Mouse (Mus musculus): ENCODE results near the gene Ap5z1.

Gene Ap5z1

DNA sequence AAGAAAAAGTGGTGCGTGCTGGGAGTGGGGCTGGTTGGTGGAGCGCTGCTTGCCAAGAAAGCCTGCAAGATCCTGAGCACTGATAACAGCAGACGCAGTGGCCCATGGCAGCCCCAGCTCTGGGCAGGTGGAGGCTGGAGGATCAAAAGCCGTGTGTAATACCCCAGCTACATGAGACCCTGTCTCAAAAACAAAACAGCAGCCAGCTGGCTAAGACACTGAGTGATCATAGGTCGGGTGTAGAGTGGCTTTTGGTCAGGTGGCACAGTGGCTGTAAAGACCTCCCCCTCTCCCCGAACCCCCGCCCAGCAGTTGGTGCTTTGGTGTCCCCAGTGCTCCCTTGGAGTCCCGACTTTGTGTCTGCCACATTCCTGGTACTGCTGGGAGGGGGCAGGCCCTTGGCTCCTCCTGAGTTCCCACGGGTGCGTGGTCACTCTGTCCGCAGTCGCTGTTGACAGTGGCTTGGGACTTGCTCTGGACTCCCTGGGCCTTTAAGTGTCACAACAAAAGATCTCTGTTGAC is 23.8 kb upstream of the Ap5z1 start:
- no peak for DNase-seq (ENCODE audit: low read depth, low spot score)

DNA sequence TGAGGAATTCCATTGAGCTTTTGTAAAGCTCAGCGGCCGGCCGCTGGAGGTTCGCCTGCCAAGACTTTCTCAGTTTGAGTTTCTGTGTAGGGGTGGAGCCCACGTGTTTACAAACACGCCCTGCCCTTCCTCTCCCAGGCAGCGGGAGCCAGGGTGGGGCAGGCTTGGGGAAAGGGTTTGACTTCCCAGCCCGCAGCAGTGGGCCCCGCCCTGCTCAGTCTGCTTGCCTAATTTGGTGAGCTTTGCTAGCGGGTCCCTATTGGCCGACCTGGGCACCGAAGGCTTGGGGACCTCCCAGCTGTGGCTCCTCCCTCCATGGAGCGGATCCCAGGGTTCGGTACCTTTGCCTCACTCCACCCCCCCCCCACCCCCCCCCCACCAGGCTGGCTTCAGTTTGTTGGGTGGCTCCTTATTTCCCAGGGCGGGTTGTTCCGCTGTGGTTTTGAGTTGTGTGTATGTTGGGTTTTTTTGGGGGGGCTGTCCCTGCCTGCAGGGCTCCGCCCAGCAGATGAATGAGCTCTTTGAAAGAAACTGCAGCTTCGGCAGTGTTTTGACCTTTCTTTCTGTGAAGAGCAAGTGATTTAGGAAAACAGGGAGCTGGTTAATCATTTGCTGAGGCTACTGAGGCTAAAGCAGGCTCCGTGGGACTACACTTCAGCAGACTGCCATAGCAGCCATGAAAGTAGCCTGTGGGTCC is 23.1 kb upstream of the Ap5z1 start:
- peak; percentile 100 for DNase-seq (ENCODE audit: low read depth, low spot score)

DNA sequence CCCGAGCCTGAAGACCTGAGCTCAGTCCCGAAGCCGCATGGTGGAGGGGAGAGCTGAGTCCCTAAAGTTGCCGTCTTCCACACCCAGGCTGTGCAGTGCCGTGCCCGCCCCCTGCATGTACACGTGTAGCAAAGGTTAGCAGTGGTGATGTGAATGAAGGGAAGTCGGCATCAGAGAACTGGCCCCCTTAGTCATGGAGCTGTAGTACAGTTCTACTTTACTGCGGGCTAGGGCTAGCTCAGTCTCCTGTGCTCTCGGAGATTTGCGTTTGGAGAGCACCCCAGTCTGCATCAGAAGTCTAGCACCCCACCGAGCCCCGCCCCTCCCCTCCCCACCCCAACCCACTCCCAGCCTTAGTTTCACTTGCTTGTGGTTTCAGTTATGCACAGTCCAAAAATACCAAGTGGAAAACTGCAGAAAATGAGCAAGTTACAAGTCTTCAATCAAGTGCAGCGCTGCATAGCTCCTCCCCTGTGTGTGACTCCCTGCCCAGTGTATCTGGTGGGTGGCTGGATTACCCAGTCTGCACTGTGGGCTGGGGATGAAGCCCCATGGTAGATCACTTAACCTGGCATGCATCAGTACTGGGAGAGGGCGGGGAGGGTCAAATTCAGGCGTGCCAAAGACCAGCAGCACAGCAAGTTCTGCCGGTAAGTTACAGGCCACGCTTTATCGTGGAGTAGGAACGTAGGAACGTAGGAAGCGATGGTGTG is 22.3 kb upstream of the Ap5z1 start:
- DNase-seq (ENCODE audit: low read depth, low spot score), result peak; percentile 61

DNA sequence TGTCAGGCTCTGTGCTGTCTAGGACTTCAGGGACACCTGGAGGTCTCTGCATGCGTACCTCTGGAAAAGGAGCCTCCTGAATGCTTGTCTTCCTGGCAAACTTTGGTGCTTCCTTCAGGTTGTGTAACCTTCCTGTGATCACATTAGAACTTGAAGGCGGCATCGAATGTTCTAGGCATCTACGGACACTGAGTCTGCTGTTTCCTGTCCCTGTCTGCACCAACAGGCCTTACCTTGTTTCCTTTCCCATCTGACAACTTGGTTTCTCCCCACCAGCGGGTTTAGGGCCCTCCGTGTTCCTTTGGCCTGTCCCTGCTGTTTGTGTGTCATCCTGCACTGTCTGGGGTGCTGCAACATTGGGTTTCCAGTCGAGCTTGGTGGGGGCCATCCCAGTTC is 21.7 kb upstream of the Ap5z1 start:
- no peak for DNase-seq (ENCODE audit: low read depth, low spot score)

DNA sequence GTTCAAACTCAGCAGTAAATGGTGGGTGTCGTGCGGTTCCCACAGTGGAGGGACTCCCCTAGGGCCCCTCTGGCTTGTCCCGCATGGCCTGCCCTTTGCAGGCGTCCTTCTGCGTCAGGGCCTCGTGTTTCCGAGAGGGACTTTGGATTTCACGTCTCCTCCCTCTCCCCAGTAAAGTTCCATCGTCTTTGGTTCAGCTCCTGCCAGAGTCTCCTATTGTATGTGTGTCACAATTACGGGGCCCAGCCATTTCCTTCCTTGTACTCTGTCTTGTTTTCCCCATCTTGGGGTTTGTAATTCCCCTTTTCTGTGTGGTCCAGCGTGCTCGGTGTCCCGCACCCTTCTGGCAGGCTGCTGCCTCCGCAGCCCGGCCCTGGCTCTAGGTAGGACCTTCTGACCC is 20.2 kb upstream of the Ap5z1 start:
- no peak for DNase-seq (ENCODE audit: low read depth, low spot score)

DNA sequence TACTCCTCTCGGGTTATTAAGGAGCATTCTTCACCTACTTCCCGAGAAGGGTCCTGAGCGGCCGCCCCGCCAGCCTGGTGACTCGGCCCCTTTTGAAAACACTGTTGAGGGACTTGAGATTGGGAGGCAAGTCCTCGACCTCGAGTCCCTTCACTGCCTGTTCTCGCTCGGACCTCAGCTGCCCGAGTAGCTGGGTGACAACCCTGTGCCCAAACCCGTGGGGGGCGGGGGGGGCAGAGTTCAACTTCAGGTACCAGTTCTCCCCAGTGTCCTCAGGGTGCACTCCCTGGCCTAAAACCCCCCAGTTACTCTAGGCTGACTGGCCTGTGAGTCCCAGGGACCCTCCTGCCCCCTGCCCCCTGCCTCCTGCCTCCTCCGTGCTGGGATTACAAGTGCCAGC is 19.8 kb upstream of the Ap5z1 start:
- DNase-seq (ENCODE audit: low read depth, low spot score), result no peak

DNA sequence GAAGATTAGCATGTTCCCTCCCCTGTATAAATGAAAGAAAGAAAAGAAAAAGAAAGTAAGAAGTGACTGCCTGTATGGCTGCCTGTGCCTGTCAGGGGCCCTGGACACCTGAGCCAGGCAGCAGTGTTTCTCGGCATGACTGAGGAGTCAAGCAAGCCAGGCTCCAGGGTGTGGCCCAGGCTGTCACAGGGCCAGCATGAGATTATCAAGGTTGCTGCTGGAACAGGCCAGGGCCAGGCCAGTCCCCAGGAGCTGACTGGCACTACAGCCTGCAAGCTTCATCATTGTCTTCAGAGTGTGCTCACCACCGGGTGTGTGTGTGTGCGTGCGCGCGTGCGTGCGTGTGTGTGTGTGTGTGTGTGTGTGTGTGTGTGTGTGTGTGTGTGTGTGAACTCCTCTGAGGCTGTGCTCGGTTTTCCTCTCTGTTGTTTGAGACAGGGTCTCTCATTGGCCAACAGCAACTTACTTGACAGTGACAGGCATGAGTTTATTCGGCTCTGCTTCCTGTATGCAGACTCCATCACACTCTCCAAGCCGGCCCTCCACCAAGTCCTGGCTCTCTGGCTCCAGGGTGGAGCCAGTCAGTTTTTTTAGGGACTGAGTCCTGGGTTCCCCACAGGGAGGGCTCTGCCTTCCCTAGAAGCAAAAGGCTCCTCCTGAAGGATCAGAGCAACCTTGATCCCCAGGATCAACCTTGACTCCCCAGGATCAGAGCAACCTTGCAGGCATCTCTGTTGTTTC is 18.8 kb upstream of the Ap5z1 start:
- peak; percentile 52 for DNase-seq (ENCODE audit: low read depth, low spot score)

DNA sequence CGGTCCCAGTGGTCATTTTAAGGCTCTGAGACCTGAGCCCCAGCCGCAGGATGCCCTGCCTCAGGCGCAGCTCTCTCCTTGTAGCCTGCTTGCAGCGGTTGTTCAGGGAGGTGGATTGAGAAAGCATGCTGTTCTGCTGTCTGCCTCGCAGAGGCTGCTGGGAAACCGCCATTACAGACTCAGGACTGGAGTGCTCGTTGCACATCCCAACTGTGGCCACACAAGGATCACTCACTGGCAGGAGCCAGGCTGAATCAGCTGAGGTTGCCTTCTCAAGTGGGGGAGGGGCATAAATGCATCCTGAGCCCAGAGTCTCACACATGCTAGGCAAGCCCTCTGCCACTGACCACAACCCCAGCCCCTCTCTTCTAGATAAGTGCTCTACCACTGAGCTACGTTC is 18.0 kb upstream of the Ap5z1 start:
- peak; percentile 81 for DNase-seq (ENCODE audit: low read depth, low spot score)

DNA sequence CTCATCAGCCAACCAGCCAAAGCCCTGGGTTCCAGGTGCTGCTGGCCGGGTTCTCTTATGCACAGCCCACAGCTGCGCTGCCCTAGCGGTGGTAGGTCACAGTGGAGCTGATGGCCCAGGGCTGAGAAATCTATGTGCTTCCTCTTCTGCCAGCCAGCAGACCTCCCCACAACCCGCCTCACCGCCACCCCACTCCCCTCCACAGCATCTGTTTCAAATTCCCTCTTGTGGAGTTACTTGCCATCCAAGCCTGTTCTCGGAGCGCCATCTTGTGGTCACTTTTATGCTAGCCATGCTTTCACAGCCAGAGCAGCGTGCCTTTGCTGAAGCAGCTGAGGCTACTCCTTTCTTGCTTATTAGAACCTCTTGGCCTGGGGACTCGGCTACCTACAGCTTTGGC is 15.7 kb upstream of the Ap5z1 start:
- DNase-seq (ENCODE audit: low read depth, low spot score), result peak; percentile 93

DNA sequence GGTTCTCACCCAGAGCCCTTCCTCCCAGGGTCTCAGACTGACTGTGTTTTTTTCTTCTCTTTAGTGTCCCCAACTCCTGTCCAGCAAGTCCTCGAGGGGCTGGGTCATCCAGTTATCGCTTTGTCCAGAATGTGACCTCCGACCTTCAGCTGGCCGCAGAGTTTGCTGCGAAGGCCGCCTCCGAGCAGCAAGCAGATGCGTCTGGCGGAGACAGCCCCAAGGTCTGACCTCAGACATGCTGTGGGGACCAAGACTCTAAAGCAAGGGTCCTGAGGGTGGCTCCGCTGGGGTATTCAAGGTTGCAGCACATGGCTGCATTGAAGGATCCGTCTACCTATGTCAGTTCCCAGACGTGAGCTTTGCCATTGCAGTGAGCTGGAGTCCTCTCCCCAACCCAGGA is 15.1 kb upstream of the Ap5z1 start:
- no peak for DNase-seq (ENCODE audit: low read depth, low spot score)

DNA sequence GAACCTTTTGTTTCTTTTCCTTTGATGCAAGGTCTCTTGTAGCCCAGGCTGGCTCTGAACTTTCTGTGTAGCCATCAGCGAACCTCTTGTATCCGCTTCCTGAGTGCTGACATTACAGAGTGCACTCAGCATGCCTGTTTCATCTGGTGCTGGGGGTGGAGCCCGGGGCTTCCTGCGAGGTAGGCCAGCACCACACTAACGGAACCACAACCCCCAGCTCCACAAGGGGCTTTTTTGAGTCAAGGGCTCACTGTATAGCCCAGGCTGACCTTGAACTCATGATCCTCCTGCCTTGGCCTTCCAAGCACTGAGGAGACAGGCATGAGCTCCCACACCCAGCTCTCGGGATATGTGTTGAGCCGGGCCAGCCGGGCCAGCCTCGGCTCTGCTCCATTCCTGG is 12.9 kb upstream of the Ap5z1 start:
- peak; percentile 88 for DNase-seq (ENCODE audit: low read depth, low spot score)

DNA sequence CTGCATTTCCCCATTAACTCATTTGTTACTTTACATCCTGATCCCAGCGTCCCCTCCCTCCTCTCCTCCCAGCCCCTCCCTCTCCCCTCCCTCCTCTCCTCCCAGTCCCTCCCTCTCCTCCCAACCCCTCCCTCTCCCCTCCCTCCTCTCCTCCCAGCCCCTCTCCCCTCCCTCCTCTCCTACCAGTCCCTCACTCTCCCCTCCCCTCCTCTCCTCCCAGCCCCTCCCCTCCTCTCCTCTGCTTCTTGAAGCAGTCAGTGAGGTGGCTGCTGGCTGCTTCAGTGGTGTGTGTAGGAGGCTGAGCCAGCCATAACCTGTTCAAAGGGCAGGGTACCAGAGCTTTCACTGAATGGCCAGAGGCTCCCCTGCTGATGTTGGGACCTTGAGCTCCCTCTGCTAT is 12.0 kb upstream of the Ap5z1 start:
- DNase-seq (ENCODE audit: low read depth, low spot score), result peak; percentile 96

DNA sequence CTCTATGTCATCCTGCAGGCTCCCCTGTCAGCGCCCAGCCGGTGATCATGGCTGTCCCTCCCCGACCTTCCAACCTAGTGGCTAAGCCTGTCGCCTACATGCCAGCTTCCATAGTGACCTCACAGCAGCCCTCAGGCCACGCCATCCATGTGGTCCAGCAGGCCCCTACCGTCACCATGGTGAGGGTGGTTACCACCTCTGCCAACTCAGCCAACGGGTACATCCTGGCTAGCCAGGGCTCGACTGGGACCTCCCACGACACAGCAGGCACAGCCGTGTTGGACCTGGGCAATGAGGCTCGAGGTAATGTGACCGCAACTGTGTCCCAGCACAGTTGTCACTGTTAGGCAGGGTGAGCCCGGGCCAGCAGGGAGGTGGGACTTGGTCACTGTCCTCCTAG is 10.0 kb upstream of the Ap5z1 start:
- no peak for DNase-seq (ENCODE audit: low read depth, low spot score)

DNA sequence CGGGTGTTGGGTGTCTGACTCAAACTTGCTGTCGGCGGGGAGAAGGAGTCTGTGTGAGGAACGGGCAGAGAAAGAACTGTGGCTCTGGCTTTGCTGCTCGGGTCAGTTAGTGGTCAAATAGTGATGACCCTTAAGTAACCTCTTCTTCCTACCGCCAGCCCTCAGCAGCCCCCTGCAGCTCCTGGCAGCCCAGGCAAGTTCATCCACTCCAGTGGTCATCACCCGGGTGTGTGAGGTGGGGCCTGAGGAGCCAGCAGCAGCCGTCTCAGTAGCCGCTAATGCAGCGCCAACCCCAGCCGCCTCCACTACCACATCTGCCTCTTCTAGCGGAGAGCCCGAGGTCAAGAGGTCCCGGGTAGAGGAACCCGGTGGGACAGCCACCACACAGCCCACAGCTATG is 7.4 kb upstream of the Ap5z1 start:
- no peak for DNase-seq (ENCODE audit: low read depth, low spot score)

DNA sequence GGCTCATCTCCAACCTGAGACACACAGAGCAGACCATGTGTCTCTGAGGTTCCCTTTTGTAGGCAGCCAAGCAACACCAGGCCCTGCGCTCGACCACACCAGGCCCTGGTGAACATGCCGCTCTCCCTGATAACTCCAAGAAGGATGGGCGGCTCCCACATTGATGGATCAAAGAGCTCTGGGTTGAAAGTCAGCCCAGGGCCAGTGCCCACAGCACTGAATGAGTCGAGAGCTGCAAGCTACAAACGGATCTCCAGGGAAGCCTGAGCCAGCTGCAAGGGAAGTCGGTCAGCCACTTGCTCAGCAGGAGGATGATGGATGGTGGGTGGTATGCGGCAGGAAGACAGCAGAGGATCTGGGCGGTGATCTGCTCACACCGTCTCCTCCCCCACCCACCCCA is 6.4 kb upstream of the Ap5z1 start:
- peak; percentile 63 for DNase-seq (ENCODE audit: low read depth, low spot score)

DNA sequence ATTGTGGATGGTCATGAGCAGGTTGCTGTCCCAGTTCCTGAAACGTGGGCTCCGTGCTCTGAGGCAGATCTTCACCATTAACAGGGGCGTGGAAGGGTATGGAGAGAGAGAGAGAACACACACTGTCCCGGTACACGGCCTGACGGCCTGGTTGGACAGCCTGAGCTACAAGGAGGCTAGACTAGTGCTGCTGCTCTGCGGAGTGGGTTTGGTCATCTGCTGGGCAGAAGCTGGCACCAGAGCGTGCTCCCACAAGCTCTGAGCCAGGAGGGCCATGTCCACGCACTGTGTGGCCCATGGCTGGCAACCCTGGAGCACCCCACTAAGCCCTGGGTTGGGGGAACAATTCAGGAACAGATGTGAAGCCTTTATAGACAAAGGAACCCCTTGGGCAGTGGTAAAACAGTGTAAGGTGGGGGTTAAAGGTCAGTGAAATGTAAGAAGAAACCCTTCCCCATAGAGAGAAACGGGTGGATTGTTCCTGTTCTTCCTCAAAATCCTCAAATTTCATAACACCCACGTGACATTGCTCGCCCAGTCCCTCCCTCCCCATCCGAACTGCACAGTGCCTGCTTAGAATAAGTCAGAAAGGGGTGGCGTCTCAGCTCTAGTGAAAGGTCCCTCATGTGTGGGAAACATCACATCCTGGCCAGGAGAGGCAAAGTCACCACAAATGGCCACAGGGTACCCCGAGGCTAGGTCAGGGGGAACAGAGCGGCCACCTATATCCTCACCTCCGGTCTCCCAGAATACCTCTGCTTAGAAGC is 4.8 kb upstream of the Ap5z1 start:
- DNase-seq (ENCODE audit: low read depth, low spot score), result no peak

DNA sequence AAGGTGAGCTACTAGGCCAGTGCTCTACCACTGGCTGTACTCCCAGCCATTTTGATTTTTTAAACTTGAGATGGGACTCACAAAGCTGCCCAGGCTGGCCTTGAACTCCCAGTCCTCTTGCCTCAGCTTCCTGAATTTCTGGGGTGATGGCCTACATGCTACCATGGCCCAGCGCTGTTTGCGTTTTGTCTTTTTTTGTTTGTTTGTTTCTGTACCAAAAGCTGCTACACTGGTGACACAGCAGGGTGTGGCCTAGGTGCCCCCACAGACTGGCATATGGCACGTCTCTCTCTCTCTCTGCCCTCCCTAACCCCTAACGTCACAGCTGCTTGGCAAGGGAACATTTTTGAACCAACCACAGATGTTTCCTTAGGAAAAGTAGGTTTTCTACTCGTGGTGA is 3.9 kb upstream of the Ap5z1 start:
- DNase-seq (ENCODE audit: low read depth, low spot score), result no peak

DNA sequence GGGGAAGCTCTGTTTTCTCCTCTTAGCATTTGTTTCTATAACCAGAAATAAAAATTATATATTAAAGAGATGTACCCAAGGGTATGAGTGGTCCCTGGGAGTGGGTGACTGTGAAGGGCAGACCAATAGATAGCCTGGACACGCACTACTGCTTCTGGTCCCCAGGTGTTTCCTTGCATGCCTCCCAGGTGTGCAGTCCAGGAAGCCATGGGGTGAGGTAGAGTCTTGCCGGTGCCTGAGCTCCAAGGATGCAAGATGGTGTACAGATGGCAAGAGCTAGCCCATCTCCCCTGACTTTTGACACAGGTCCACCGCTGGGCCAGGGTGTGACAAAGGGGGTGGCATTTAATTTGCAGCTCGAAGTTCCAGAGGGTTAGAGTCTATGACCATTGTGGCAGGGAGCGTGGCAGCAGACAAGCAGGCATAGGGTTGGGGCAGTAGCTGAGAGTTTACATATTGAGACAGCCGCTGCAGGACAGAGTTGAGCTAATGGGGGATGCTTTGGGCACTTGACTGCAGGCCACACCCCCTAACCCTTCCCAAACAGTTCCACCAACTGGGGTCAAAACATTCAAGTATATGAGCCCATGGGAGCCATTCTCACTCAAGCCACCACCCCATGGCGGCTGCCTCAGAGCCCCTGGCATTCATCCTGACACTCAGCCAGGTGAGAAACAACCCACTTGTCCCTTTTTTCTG is 1.7 kb upstream of the Ap5z1 start:
- no peak for DNase-seq (ENCODE audit: low read depth, low spot score)

DNA sequence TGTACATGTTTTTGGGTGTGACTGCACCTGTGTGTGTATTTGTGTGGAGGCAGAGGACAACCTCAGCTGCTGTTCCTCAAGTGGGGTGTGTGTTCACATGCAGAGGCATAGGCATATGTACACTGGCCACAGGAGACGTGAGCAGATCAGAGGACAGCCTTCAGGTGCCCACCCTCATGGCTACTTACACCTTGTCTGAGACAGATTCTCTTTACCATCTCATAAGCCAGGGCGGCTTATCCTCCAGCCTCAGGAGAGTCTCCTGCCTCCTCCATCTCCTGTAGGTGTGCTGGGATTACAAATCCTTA is 1.1 kb upstream of the Ap5z1 start:
- no peak for DNase-seq (ENCODE audit: low read depth, low spot score)

DNA sequence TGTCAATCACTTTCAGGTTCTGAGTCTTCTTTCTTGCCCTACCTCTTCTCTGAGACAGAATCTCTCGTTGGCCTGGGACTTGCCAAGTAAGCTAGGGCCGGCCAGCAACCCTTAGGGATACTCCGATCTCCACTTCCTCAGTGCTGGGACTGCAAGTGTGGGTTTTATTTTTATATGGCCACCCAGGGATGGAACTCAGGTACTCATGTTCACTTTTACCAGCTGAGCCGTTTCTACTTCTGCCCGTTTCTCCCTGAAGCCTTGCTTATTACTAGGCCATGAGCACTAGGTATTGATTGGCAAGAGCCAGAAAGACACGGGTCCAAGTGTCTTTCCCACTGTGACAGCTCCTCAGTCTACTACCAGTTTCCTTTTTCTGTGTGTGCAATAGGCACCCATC is 733 bp upstream of the Ap5z1 start:
- no peak for DNase-seq (ENCODE audit: low read depth, low spot score)

DNA sequence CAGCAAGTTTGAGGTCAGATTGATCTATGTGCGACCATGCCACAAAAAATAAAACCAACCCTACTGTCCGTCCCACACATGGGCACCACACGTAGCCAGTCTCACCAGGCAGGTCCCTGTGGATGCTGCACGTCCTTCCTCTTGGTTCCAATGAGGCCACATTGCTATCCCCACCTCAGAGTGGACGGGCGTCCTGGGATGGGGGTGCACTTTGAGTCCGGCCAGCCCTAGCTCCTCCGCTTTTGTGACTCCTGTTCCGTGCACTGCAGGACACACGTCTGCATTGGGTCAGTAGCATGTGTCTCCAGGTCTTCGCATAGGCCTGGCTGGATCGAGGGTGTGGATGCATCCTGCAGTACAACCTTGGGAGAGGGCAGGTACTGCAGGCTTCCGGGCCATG is 4.6 kb downstream of the Ap5z1 start:
- DNase-seq (ENCODE audit: low read depth, low spot score), result no peak

DNA sequence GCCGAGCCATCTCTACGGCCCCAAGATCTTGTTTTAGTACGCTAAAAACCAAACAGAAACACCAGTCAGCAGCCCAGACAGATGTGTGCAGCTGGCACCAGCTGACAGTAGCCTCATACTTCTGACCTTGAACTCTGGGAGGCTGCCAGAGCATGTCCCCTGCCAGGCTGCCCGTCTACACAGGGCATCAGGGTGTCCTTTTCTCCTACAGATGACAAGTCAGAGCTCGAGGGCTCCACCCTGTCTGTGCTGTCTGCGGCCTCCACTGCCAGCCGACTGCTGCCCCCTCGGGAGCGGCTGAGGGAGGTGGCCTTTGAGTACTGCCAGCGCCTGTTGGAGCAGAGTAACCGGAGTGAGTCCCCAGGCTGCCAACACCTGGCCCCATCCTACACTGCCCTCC is 6.1 kb downstream of the Ap5z1 start:
- DNase-seq (ENCODE audit: low read depth, low spot score), result no peak

All from R1 (cell line).